Mouse (Mus musculus) cerebellum, adult 2 months (tissue): ENCODE measurements around the gene Rasl2-9.

Experiments
- CTCF ChIP-seq: fragments of 200-500 bp; IDR thresholded peaks from 2 replicates; pipeline ENCODE4 v1.5.1; 2011; ENCODE audit warnings: low read depth, mild to moderate bottlenecking, control low read depth, low read length, moderate library complexity, borderline replicate concordance; ENCODE audit not compliant: insufficient read depth
- POLR2A ChIP-seq: fragments of 200-500 bp; IDR thresholded peaks from 2 replicates; pipeline ENCODE4 v1.6.1; 2011; ENCODE audit warnings: low read length, control low read depth, borderline replicate concordance; ENCODE audit not compliant: insufficient read depth

DNA sequence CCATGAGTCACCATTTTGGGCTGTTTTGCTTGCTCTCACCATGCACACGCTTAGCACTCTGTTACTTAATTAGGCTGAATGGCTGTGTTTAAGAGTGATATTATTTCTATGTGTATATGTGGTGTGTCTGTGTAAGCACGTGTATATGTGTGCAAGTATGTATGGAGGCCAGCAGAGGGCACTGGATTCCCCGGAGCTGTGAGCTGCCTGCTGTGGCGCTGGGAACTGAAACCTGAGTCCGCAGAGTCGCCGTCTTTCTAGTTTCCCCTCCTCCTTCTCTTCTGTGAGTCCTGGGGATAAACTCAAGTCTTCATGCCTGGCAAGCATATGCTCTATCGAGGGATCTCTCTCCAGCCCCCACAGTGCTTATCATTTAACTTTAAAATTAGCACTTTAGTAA, 16.4 kb downstream of the Rasl2-9 start:
- TF ChIP-seq POLR2A (no peak), CTCF (no peak)
